Mouse (Mus musculus) c-Kit-positive CD71-positive TER-119-positive erythroid progenitor cells, embryonic 14.5 days (primary cell): ENCODE measurements at regions not wholly inside any gene's neighbourhood (a gene's known extent, or its start where the extent isn't known, plus 50 kb on each side); places are given as distances from the start of the nearest gene placed in this dataset.

Source experiments
- DNase-seq: peaks from one replicate; pipeline ENCODE4 v3.0.0-alpha.2; 2013; ENCODE audit warnings: low spot score

DNA sequence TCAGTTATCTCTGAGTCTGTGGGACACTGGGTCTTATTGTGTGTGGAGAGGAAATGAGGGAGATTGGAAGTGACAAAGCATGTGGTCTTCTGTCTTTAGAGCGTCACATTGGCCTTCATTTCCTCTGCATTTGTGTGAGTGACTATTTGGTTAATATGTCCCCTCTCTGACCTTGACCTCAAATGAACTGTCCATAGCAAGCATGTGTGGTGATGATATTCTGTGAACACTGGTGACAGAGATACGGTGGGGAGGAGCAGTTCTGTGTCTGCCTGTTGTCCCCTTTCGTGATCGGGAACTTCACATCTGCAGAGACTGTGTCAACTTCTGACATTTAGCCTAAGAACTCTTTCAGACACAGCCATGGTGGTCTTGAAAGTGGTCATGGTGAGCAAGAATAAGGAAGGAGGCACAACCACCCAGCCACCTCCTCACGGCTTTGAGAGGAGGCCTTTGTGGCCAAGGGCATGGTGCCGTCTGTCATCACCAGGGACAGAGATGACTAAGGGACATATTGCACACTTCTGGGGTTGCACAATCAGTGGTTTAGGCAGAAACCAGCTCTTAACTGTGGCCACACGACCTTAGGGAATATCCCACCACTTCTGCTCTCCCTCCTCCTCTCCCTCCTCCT lies 79.2 kb upstream of the Sulf2 start:
- peak; percentile 2 for DNase-seq

DNA sequence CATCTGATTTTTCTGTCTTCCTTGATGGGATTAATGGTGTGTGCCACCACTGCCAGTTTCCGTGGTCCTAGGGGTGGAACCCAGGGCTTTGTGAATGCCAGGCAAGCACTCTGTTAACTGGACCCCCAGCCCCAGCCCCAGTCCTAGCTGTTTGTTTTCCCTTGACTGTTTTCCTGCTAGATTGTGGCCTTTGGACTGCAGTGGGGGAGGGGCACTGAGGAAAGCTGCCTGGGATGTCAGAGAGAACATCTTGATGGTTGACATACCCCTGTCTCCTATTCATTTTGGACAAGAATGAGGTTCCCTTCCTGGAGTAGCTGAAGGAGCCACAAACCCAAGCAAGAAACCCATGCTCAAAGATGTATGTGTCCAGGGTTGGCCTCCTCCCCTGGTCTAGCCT lies 77.8 kb upstream of the Sulf2 start:
- no peak for DNase-seq

DNA sequence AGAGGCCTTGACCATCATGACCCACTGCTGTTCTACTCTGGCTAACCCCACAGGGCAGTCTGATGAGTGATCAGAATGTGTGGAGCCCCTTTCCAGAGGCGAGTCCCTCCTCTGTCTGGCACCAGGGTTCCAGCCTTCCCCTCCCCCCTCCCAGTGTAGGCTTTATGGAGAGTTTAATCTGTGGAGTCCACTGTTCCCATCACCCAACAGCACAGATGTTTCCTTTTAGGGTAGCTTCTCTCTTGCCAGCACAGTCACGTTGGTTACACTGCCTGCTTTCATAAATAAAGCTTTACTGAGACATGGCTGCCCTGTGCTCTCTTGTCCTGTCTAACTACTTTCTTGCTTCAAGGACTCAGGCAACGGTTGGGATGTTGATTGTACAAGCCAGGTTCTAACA lies 76.9 kb upstream of the Sulf2 start:
- no peak for DNase-seq

DNA sequence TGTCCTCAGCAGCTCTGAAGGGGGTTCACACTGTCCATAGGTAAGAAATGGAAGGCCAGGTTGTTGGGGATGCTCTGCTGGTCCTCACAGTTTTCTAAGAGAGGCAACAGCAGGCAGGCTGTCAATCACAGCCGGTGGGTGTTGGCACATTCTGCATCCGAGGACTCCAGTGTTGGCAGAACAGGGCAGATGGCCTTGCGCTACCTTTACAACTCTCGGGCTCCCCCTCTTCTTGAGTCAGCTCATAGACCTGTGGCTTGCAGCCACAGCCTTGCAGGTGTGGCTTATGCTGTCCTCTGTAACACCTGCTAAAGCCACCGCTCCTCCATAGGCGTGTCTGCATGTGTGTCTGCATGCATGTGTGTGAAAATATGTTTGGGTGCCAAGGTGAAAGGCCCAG lies 75.2 kb upstream of the Sulf2 start:
- no peak for DNase-seq

DNA sequence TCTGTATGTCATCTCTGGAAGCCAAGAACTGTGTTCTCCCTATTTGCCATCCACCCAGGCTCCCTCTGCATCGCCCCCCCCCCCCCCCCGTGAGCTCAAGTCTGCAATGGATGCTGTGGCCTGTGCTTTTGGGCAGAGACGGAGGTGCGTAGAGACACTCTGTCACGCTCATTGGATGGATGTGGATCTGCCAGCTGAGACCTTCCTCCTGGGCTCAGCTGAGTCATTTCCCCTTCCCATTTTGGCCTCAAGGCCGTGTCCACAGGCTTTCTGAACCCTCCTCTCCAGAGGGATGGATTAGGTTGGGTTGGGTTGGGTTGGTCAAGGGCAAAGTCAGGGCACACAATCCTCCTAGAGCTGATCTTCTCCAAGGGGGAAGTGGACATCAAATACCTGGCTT lies 72.9 kb upstream of the Sulf2 start:
- no peak for DNase-seq

DNA sequence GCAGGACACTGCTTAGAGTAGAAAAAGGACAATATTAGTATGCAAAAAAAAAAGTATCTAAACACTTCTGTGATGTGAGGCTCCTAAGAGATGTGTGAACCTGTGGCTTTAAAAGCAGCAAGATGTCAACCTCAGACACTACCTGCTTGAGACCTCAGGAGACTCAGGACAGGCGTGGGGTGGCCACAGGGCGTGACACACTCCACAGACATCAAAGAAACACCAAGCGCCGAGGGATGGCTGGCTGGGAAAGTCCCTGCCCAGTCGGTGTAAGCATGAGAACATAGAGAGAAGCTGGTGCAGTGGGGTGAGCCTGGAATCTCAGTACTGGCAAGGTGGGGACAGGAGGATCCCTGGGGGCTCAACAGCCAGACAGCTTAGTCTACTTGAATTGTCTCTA lies 72.0 kb upstream of the Sulf2 start:
- DNase-seq: no peak

DNA sequence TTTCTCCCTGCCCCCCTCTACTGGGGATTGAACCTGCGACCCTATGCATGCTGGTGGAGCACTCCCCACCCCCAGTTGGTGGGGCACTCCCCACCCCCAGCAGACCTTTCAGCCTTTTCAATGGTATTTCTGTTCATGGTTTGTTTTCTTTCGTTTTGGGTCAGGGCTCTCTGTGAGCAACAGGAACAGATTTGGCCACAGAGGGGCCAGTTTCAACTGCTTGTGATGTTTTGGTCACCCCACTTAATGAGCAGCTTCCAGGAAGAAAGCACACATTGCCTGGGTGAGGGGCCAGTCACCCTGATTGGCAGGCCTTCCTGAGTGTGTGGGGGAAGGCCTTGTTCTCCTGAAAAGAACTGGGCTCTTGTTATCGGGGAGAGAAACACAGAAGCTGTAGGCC lies 71.5 kb upstream of the Sulf2 start:
- no peak for DNase-seq

DNA sequence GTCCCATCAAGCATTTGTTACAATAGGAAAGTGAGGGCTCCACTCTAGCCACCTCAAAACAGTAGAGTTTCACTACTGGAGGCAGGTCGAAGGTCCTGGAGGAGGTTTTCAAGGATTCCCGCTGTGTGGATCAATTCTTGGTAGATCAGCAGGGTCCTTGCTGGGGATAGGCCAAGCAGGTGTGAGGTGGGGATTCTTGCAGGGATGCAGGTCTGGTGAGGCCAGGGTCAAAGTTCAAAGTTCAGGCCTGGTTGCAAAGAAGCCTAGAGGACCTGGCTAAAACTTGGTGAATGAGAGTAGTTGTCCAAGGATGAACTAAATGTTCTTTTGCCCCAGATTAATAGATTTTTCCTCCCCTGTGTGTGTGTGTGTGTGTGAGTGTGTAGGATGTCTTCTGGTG lies 70.9 kb upstream of the Sulf2 start:
- no peak for DNase-seq

DNA sequence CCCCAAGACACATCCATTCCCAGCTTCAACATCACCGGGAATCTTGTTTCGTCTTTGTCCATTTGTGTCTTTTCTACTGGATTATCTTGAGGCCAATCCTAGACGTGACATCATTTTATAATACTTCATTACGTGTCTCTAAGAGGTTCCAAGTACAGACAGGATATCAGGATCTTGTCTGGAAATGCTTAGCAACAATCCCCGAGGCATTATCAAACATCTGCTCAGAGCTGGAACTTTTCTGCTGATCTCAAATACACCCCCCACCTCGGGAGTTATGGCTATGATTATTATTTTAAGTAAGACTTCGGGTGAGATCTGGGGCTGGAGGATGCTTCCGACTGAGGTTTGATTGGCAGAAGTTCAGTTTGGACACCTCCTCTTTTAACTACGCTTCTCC lies 69.9 kb upstream of the Sulf2 start:
- DNase-seq: no peak

DNA sequence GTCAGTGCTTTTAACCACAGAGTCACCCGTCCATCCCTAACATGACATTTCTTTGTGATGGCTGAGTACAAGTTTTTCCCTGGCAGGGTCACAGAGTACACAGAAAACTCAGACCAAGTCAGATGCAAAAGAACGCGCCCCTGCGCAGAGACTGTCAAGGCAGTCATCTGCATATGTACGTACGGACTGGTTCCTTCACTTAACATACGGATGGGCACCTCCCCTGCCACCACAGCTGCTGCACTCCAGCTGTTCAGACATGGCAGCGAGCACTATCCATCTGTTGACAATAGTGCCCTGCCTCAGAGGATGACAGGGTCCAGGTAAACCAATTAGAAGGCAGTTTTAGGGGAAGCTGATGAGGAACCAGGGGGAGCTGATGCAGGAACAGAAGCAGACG lies 63.3 kb upstream of the Sulf2 start:
- DNase-seq: no peak

DNA sequence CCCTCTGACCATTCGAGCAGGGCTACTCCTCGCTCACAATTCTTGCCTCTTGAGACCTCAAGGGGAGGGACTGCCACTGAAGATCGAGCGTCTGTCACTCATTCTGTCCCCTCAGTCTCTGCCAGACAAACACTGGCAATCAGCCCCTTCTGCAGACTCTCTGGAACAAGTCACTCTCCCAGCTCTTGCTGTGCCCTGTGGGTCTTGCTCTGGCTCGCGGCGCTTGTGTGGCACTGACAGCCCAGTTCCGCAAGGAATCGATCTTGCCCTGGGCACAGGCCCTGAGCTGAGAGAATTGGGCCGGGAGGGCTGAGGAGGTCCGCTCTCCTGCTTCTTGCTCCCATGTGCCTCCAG lies 61.0 kb upstream of the Sulf2 start:
- DNase-seq: no peak

DNA sequence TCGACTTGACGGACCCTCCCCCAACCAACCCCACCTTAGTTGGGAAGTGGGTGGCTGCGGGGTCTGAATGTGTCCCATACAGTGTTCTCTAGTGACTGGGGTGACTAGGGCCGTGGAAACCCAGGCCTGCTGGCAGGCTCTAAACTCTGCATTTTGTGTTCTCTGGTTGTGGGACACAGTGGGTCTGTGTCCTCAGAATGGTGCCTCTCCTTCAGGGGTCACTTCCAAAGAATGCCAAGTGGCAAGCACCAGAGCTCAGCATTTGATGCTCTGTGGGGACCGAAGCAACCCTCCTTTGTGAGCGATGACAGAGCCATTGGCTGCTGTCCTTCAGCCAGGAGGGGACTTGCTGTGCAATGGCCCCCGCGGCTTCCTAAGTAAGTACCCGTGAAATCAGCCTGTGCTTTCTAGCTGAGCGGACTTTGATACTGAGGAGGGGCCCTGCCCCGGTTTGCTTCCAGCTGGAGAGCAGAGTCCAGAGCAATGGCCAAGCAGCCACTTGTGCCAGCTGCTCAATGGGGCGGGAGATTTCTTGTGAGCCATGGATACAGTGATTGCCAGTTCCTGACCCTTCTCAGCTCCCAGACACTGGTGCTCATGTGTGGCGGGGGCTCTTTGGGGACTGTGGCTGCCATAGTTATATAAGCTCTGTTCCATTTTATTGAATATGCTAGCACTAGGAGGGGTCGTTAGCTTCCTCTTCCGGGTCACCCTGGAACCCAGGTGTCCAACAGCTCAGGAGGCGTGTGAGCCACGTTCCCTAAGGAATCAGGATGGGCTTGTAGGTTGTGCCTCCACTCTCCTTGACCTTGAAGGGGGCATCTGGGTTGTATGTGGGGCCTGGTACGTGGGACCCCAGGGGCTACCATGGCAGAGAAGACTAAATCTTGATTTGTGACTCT lies 60.4 kb upstream of the Sulf2 start:
- no peak for DNase-seq

DNA sequence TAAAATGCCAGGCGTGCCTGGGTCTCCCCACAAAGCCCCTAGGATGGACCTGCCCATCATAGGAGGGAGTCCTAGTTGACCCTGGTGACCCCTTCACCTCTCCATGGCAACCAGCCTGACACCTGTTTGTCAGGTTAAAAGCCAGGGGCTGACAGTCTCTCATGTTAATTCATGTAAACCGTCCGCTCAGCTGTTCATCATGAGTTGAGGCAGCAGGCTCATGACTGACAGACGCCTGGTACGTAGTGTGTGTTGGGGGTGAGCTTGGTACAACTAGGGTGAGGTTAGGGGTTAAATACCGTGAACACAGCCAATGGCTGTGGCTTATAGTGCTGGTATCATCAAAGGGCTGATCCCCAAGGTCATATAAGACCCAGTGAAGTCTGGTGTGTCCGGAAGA lies 59.7 kb upstream of the Sulf2 start:
- DNase-seq: no peak

DNA sequence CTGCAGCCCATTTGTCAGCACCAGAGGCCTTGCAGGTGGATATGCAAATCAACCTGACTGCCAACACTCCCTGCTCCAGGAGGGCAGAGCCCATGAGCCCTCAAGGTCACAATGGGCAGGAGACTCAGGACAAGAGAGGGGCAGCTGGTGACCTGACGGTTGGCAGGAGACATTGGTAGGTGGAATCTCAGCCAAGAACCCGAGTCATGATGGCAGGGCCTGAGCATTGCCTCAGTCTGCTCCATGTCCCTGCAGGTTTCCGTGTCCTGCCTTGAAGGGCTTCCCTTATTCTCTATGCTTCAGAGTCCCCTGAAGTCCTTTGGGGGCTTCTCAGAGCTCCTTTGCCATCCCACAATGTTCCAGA lies 51.7 kb upstream of the Sulf2 start:
- no peak for DNase-seq

DNA sequence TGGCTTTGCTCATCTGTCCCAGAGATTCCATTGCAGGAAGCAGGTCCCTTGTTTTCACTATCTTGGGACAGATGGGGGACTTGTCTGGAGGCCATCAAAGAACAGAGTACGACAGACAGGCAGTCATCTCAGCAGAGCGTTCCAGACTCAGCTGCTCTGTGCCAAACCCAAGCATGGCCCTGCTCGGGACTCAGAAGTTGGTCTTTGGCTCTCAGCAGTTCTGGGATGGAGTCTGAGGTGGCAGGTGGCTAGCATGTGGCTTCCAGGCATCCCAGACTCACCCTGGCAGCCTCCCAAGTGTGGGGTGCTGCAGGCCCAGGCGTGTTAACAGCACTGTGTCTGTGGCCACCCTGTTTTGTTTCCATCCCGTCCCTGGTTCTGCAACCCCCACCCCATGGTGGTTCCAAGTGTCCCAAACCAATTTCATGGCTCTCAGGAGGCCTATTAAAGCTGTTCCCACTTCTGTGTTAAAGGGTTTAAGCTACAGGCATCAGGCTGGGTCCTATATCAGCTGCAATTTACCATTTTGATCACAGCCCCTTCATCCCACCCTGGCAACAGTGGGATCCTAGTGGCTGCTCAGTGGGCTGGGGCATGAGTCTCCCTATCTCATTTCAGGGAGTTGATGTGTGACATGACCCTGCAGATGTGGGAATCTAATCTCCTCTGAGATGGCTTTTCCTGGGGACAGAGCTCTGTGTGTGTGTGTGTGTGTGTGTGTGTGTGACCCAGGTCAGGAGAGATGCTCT lies 51.1 kb upstream of the Sulf2 start:
- DNase-seq: no peak
